Mouse (Mus musculus): ENCODE measurements around the gene Fam8a1. TPM values are rescaled to one million over a fixed set of nuclear protein-coding genes. Genes with fewer than 3 reads are reported as not detected.

Fam8a1 gene
- total RNA-seq (2022): 10 to 100 TPM; 47.2 to 57.8 (median 53.3) TPM

GRCm38 (mm10) chr13:46669048-46669619, at the start of gene Fam8a1:
Gene Fam8a1 (plus strand): TSS chr13:46669522.
- DNase-seq: peak; percentile 82

GRCm38 (mm10) chr13:46619633-46620032, 49.7 kb upstream of the Fam8a1 start:
- no peak for DNase-seq

DNA sequence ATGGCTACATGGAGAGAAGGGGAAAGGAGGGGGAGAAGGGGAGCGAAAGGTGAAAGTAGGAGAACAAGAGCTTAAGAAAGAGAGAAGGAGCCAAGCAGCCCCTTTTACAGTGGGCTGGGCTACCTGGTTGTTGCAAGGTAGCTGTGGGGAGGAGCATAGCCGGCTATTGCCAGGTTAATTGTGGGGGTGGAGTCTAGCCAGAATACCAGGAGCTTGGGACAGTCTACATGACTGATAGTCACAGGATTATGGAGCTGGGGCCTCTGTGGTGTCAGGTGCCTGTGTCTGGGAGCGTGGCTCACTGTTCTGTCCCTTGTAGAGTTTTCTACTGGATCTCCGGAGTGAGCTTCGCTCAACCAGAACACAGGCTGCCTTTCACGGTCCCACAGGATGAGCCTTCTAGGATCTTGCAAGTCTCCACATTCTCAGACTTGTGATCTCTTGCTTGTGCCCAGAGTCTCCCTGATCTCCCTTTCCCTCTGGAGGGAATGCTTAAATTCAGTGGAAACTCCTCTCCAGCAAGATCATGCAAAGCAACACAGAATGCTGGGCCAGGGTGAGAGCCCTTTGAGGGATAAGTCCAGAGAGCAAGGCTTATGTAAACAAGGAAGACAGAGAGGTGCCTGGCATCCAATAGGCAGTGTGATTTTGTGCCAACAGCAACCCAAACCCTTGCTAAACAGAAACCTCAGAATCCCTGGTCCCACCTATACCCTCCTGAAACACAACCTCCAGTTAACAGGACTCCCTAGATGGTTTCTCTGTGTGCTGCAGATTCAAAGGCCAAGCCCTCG, 48.2 kb upstream of the Fam8a1 start:
- no peak for DNase-seq

GRCm38 (mm10) chr13:46626608-46627007, 42.7 kb upstream of the Fam8a1 start:
- DNase-seq: peak; percentile 19

DNA sequence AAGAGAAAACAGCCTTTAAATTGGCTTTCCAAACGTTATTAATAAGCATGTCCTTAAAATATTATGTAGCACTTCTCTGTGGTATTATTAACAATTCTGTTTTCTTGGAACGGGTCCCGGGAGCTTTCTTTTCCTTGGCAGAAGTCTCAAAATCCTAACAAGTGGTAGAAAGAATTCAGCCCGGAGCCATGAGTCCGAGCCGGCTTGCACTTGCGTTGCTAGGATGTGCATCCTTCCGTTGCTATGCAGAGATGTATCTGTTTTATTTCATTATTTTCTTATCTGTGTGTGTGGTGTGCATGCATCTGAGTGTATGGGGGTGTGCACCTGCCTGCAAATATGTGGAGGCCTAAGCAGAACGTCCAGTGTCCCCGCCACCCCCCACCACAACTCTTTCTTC, 41.5 kb upstream of the Fam8a1 start:
- DNase-seq: no peak

DNA sequence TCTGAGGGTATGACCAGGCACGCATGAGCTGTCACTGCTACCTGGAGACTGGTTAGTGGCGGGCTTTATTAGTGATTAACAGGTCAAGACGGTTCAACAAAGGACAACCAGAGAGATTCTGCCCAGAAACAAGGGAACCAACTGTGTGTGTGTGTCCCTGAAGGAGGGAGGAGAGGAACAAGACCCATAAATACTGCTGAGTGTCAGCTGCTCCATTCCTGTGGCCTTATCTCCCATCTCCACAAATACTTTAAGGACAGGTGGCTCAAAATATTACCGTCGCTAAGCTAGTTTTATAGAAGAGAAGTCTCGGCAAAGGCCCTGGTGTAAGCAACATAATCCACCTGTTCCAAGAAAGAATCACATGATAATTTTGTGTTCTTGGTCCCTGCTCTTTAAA, 39.9 kb upstream of the Fam8a1 start:
- DNase-seq: no peak

DNA sequence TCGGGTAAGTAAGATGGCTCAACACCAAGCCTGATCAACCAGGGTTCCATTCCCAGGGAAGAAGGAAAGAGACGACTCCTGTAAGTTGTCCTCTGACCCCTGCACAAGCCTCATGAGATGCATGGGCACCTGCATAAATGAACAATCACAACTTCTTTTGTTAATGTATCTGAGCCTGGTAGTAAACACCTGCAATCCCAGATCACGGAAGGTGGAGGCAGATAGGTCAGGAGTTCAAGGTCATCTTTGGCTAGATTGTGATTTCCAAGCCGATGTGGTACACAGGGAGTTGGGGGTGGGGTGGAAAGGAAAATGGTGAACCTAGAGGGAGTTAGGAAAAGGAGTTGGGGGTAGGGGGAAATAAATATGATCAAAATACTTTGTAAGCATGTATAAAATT, 36.5 kb upstream of the Fam8a1 start:
- no peak for DNase-seq

DNA sequence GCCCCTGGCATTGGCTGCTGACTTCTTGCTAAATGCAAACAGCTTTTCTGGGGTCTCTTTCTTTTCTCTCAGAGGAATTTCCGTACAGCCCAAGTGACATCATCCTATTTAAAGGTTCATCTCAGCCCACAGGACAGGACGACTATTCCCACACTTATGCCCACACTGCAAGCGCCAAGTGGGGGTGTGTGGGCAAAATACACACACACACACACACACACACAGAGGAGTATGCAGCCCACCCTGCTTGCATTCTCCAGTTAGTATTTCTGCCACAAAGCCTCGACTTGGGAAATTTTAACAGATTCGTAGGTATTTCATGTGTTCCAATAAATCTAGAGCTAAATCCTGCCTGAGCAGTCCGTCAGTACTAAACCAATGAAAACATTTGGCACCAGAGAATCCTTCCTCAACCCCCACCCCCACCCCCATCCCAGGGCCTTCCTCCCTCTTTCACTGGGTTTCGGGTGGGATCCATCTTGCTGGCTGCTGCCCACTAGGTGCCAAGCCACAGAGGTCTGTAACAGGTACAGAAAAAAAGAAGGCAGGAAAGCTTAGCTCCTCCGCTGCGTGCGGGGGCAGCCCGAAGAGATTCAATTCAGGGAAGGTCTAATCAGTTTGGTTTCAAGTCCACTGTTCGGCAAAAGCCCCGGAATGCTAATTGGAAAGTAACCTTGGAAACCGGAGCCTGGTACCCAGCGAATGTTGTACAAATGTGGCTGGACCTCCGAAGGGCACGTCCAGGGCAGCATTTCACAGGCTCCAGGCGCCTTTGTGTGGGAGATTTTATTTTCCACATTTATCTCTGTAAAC, 35.8 kb upstream of the Fam8a1 start:
- no peak for DNase-seq

GRCm38 (mm10) chr13:46634133-46634488, 35.2 kb upstream of the Fam8a1 start:
- no peak for DNase-seq

DNA sequence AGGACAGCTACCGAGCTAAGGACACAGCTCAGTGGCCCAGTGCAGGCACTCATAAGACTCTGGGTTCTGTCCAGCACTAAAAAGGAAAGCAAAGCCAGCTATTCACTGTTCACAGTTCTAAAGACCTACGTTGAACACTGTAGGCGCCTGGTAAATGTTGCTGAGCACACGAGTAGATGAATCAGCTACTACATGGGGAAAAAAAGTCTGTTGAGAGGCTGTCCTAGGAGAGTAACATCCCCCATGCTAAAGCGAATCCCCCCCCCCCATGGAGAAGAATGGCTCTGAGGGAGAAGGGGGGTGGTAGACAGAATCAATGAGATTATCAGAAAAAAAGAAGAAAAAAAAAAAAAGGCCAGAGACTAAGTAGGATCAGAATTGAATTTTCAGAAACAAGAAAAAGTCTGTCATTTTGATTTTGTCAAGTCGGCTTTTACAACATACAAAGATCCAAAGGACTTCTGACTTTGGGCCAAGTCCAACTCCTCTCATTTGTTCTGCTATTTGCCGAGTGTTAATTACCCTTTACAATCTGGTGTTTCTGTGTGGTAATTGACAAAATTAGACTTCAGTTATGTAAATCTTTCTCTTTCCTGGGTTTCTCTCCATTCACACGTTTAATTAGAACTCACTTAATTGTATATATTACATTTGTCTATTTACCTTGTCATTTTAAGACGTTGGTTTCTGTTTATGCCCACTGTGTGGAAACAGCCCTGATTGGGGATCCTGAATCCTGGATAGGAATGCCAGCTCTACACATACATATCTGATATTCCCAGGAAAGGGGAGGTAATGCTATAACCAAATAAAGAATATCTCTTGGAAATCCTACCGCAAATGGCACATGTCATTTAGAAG, 28.5 kb upstream of the Fam8a1 start:
- no peak for DNase-seq

GRCm38 (mm10) chr13:46642318-46642717, 27.0 kb upstream of the Fam8a1 start:
- no peak for DNase-seq

GRCm38 (mm10) chr13:46644175-46644574, 25.1 kb upstream of the Fam8a1 start:
- DNase-seq: no peak

GRCm38 (mm10) chr13:46645476-46645875, 23.8 kb upstream of the Fam8a1 start:
- no peak for DNase-seq

DNA sequence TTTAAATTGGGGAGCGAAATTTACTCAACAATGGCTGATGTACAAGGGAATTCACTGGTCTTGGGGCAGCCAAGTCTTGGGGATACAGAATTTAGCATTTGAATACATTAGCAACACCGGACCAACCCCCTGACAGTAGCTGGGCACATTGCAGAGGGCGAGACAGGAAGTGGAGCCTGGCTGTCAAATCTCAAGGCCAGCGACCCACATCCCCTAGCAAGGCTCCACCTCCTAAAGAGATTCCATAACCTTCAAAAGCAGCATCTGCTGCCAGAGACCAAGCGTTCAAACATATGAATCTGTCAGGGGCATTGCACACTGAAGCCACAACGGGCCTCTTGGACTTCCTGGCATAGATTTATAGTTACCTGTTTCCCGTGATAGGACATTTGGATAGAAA, 17.5 kb upstream of the Fam8a1 start:
- DNase-seq: no peak

- DNase-seq: no peak
Observed at GRCm38 (mm10) chr13:46652671-46653070, 16.7 kb upstream of the Fam8a1 start.

GRCm38 (mm10) chr13:46653671-46654070, 15.7 kb upstream of the Fam8a1 start:
- no peak for DNase-seq

- DNase-seq: no peak
Observed at GRCm38 (mm10) chr13:46654566-46654965, 14.8 kb upstream of the Fam8a1 start.

- DNase-seq: no peak
Observed at GRCm38 (mm10) chr13:46659211-46659610, 10.1 kb upstream of the Fam8a1 start.

- no peak for DNase-seq
Observed at GRCm38 (mm10) chr13:46663461-46663964, 5.8 kb upstream of the Fam8a1 start.

- no peak for DNase-seq
Observed at GRCm38 (mm10) chr13:46669620-46670271, 424 bp downstream of the Fam8a1 start.

DNA sequence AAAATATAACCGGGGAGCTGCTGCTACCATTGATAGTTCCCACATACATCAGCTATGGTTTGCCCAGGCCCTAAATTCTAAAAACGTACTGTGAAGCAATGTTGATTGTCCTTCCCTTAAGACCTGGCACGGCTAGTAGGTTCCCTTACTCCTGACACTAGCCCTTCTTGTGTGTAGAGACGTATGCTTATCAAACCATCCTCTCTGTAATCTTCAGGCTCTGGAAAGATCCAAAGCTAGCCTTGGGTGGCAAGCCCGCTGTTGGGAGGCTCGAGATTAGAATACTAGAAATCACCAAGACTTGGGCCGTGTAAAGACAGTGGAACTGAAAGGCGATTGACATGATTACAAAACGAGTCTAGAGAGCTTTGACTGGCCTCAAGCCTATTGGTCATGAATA, 1.2 kb downstream of the Fam8a1 start:
- no peak for DNase-seq

GRCm38 (mm10) chr13:46674601-46675000, 5.3 kb downstream of the Fam8a1 start:
- peak; percentile 37 for DNase-seq
